Mouse (Mus musculus) midbrain, embryonic 14.5 days (tissue): ENCODE data around the gene Dennd2a. TPM values are rescaled to one million over a fixed set of nuclear protein-coding genes. Genes with fewer than 3 reads are reported as not detected.

Experiments
- ATAC-seq: fragments of 200-750 bp; cut with Nextera tagmentation; 2 replicates; pipeline ENCODE4 v1.8.0; 2017; ENCODE audit warnings: moderate number of reproducible peaks, moderate library complexity; ENCODE audit not compliant: low FRiP score, low TSS enrichment
- DNase-seq: peaks from one replicate; pipeline ENCODE4 v3.0.0-alpha.2; 2015
- H3K27ac ChIP-seq: fragments of 300-500 bp; sonication (generic); replicated peaks from 2 replicates; pipeline ENCODE4 v1.5.1; 2014; ENCODE audit warnings: mild to moderate bottlenecking, low read depth, low read length, moderate library complexity
- H3K27me3 ChIP-seq: fragments of 300-500 bp; sonication (generic); 2 replicates; pipeline ENCODE4 v1.6.1; 2014; ENCODE audit warnings: low read length, control low read depth, mixed read lengths; ENCODE audit not compliant: control insufficient read depth, insufficient read depth
- H3K36me3 ChIP-seq: fragments of 300-500 bp; sonication (generic); 2 replicates; pipeline ENCODE4 v1.6.1; 2014; ENCODE audit warnings: low read length, control low read depth; ENCODE audit not compliant: control insufficient read depth, insufficient read depth
- H3K4me1 ChIP-seq: fragments of 300-500 bp; sonication (generic); 2 replicates; pipeline ENCODE4 v1.6.1; 2014; ENCODE audit warnings: mild to moderate bottlenecking, antibody characterized with exemption, low read length, control low read depth; ENCODE audit not compliant: control insufficient read depth, insufficient read depth
- H3K4me2 ChIP-seq: fragments of 300-500 bp; sonication (generic); 2 replicates; pipeline ENCODE4 v1.6.1; 2014; ENCODE audit warnings: mild to moderate bottlenecking, low read length, moderate library complexity
- H3K4me3 ChIP-seq: fragments of 300-500 bp; sonication (generic); replicated peaks from 2 replicates; pipeline ENCODE4 v1.5.1; 2014; ENCODE audit warnings: low read depth, low read length
- H3K9ac ChIP-seq: fragments of 300-500 bp; sonication (generic); replicated peaks from 2 replicates; pipeline ENCODE4 v1.6.1; 2014; ENCODE audit warnings: mild to moderate bottlenecking, low read length, moderate library complexity
- H3K9me3 ChIP-seq: fragments of 300-500 bp; sonication (generic); 2 replicates; pipeline ENCODE4 v1.6.1; 2016; ENCODE audit warnings: low read length, control low read depth, mixed read lengths; ENCODE audit not compliant: control insufficient read depth
- WGBS: fragments of 180-500 bp; shearing (Covaris S2); extraction: QIAGEN DNeasy Blood & Tissue Kit; methylation state at CpG from one replicate; pipeline ENCODE4 v1.1.7; 2014; 5-methylcytosine and 5-hydroxymethylcytosine counted together
- polyA plus RNA-seq: library from polyadenylated mRNA; unstranded; fragments of >200 nt; fragmentation: Nextera tagmentation; extraction: Ambion mirVana; gene quantifications from 2 replicates; pipeline ENCODE4 v1.2.1, GENCODE M21; 2014

The Dennd2a gene
- polyA plus RNA-seq = 23.3 and 31.5 TPM in 2 replicates

GRCm38 (mm10) chr6:39557723-39558261 is at the start of gene Dennd2a:
Gene Dennd2a (minus strand): TSS chr6:39557867.
- Histone ChIP-seq H3K27me3 (no peaks in the 10 kb centered on the region), H3K4me2 (peak within 1 kb of the TSS; percentile 75), H3K27ac (peak within 1 kb of the TSS; percentile 94), H3K9ac (peak within 1 kb of the TSS; percentile 92), H3K4me3 (peak within 1 kb of the TSS; percentile 80), H3K36me3 (0 out of 2 replicates have a peak, but pooled peaks cover 4% of the 10 kb centered on the region), H3K9me3 (no peaks in the 10 kb centered on the region), H3K4me1 (peaks cover 51% of the 10 kb centered on the region)
- WGBS = 2% methylated on average over 47 of the region's 50 CpGs
- peak; percentile 95 for ATAC-seq
- peak; percentile 97 for DNase-seq

GRCm38 (mm10) chr6:39607365-39607764 is 49.7 kb upstream of the Dennd2a start:
- H3K27ac ChIP-seq = no peak overlapping the region
- no peak overlapping the region for H3K4me2 ChIP-seq
- no peak overlapping the region for H3K4me3 ChIP-seq
- DNase-seq (no peak), ATAC-seq (no peak)
- no peaks in the 10 kb centered on the region for H3K27me3 ChIP-seq
- WGBS = 76% methylated on average over 5 of the region's 5 CpGs
- no peak overlapping the region for H3K9ac ChIP-seq
- H3K9me3 ChIP-seq = no peaks in the 10 kb centered on the region
- no peaks in the 10 kb centered on the region for H3K4me1 ChIP-seq
- peaks cover 31% of the 10 kb centered on the region for H3K36me3 ChIP-seq

- Histone ChIP-seq H3K4me1 (no peaks in the 10 kb centered on the region), H3K9me3 (no peaks in the 10 kb centered on the region), H3K4me3 (no peak overlapping the region), H3K27me3 (no peaks in the 10 kb centered on the region), H3K9ac (no peak overlapping the region), H3K27ac (no peak overlapping the region), H3K36me3 (peaks cover 30% of the 10 kb centered on the region), H3K4me2 (no peak overlapping the region)
- WGBS = 73% methylated on average over 3 of the region's 3 CpGs
- DNase-seq (no peak), ATAC-seq (no peak)
Observed at GRCm38 (mm10) chr6:39606862-39607261, 49.2 kb upstream of the Dennd2a start.

- H3K36me3 ChIP-seq = peaks cover 32% of the 10 kb centered on the region
Observed at GRCm38 (mm10) chr6:39606056-39606455, 48.4 kb upstream of the Dennd2a start.

GRCm38 (mm10) chr6:39604565-39604964 is 46.9 kb upstream of the Dennd2a start:
- H3K9ac ChIP-seq = no peak overlapping the region
- peaks cover 38% of the 10 kb centered on the region for H3K36me3 ChIP-seq
- no peak for DNase-seq
- no peak for ATAC-seq
- H3K9me3 ChIP-seq = no peaks in the 10 kb centered on the region
- H3K4me3 ChIP-seq = no peak overlapping the region
- no peaks in the 10 kb centered on the region for H3K4me1 ChIP-seq
- no peak overlapping the region for H3K4me2 ChIP-seq
- no peaks in the 10 kb centered on the region for H3K27me3 ChIP-seq
- H3K27ac ChIP-seq = no peak overlapping the region
- 90% methylated on average over 5 of the region's 5 CpGs for WGBS

More at GRCm38 (mm10) chr6:39606056-39606455, 48.4 kb upstream of the Dennd2a start:
- Histone ChIP-seq H3K27me3 (no peaks in the 10 kb centered on the region), H3K9me3 (no peaks in the 10 kb centered on the region), H3K4me1 (no peaks in the 10 kb centered on the region), H3K27ac (no peak overlapping the region), H3K4me3 (no peak overlapping the region), H3K4me2 (no peak overlapping the region), H3K9ac (no peak overlapping the region)
- DNase-seq (no peak), ATAC-seq (no peak)
- 96% methylated on average over 6 of the region's 6 CpGs for WGBS

GRCm38 (mm10) chr6:39601828-39602227 is 44.2 kb upstream of the Dennd2a start:
- no peak overlapping the region for H3K4me2 ChIP-seq
- H3K4me1 ChIP-seq = no peaks in the 10 kb centered on the region
- ATAC-seq (no peak), DNase-seq (no peak)
- H3K9ac ChIP-seq = no peak overlapping the region
- H3K27me3 ChIP-seq = no peaks in the 10 kb centered on the region
- H3K36me3 ChIP-seq = peaks cover 54% of the 10 kb centered on the region
- no peak overlapping the region for H3K4me3 ChIP-seq
- H3K27ac ChIP-seq = no peak overlapping the region
- WGBS = 85% methylated on average over 3 of the region's 3 CpGs
- H3K9me3 ChIP-seq = no peaks in the 10 kb centered on the region

GRCm38 (mm10) chr6:39600851-39601250 is 43.2 kb upstream of the Dennd2a start:
- DNase-seq (no peak), ATAC-seq (no peak)
- no peaks in the 10 kb centered on the region for H3K4me1 ChIP-seq
- H3K9ac ChIP-seq = no peak overlapping the region
- no peak overlapping the region for H3K4me3 ChIP-seq
- H3K27me3 ChIP-seq = no peaks in the 10 kb centered on the region
- no peak overlapping the region for H3K4me2 ChIP-seq
- peaks cover 54% of the 10 kb centered on the region for H3K36me3 ChIP-seq
- no peak overlapping the region for H3K27ac ChIP-seq
- no peaks in the 10 kb centered on the region for H3K9me3 ChIP-seq
- 95% methylated on average over 3 of the region's 3 CpGs for WGBS

- Histone ChIP-seq H3K4me1 (peaks cover 5% of the 10 kb centered on the region; the same call in 1 of the 2 replicates), H3K9me3 (no peaks in the 10 kb centered on the region), H3K36me3 (peaks cover 28% of the 10 kb centered on the region), H3K27me3 (no peaks in the 10 kb centered on the region), H3K4me2 (peak within 1 kb of the TSS; percentile 71), H3K4me3 (peak within 1 kb of the TSS; percentile 78), H3K9ac (peak within 1 kb of the TSS; percentile 77), H3K27ac (peak within 1 kb of the TSS; percentile 95)
- ATAC-seq = peak; percentile 98
- WGBS = under 1% methylated on average over 56 of the region's 56 CpGs
- DNase-seq = peak; percentile 98
Observed at GRCm38 (mm10) chr6:39592401-39593214, 34.9 kb upstream of the Dennd2a start, which contains the start of gene Ndufb2. Gene Ndufb2 (plus strand): TSS chr6:39592574.
